Mouse (Mus musculus) intestine, embryonic 14.5 days (tissue): ENCODE data around the gene Ets1. TPM values are rescaled to one million over a fixed set of nuclear protein-coding genes. Genes with fewer than 3 reads are reported as not detected.

Experiments used
- ATAC-seq: fragments of 200-750 bp; cut with Nextera tagmentation; replicated peaks from 2 replicates; pipeline ENCODE4 v1.8.0; 2017; ENCODE audit warnings: low read depth, moderate number of reproducible peaks, moderate TSS enrichment, moderate library complexity; ENCODE audit not compliant: low FRiP score, low TSS enrichment
- DNase-seq: peaks from one replicate; pipeline ENCODE4 v3.0.0-alpha.2; 2018; ENCODE audit warnings: low spot score
- H3K27ac ChIP-seq: fragments of 300-500 bp; sonication (generic); 2 replicates; pipeline ENCODE4 v1.5.1; 2014; ENCODE audit warnings: low read depth, mild to moderate bottlenecking, control low read depth
- H3K27me3 ChIP-seq: fragments of 300-500 bp; sonication (generic); replicated peaks from 2 replicates; pipeline ENCODE4 v1.6.1; 2014; ENCODE audit warnings: low read length, control low read depth; ENCODE audit not compliant: control insufficient read depth, insufficient read depth
- H3K36me3 ChIP-seq: fragments of 300-500 bp; sonication (generic); 2 replicates; pipeline ENCODE4 v1.6.1; 2014; ENCODE audit warnings: low read length, control low read depth; ENCODE audit not compliant: control insufficient read depth, insufficient read depth
- H3K4me1 ChIP-seq: fragments of 300-500 bp; sonication (generic); replicated peaks from 2 replicates; pipeline ENCODE4 v1.6.1; 2014; ENCODE audit warnings: low read length, control low read depth, mixed read lengths; ENCODE audit not compliant: control insufficient read depth, insufficient read depth
- H3K4me2 ChIP-seq: fragments of 300-500 bp; sonication (generic); 2 replicates; pipeline ENCODE4 v1.6.1; 2014; ENCODE audit warnings: low read length
- H3K4me3 ChIP-seq: fragments of 300-500 bp; sonication (generic); 2 replicates; pipeline ENCODE4 v1.5.1; 2014; ENCODE audit warnings: low read depth, low read length, control low read depth, mixed read lengths
- H3K9ac ChIP-seq: fragments of 300-500 bp; sonication (generic); 2 replicates; pipeline ENCODE4 v1.6.1; 2014; ENCODE audit warnings: mild to moderate bottlenecking, low read length
- H3K9me3 ChIP-seq: fragments of 300-500 bp; sonication (generic); 2 replicates; pipeline ENCODE4 v1.6.1; 2016; ENCODE audit warnings: low read length, control low read depth; ENCODE audit not compliant: control insufficient read depth
- whole genome bisulfite sequencing: fragments of 180-500 bp; shearing (Covaris S2); extraction: QIAGEN DNeasy Blood & Tissue Kit; methylation state at CpG from one replicate; pipeline ENCODE4 v1.1.7; 2014; 5-methylcytosine and 5-hydroxymethylcytosine counted together
- polyA plus RNA-seq: library from polyadenylated mRNA; unstranded; fragments of >200 nt; fragmentation: Nextera tagmentation; extraction: Ambion mirVana; gene quantifications from 2 replicates; pipeline ENCODE4 v1.2.1, GENCODE M21; 2014

Gene Ets1
- polyA plus RNA-seq, 1 experiment from 2014 or later, result 46.3 TPM

DNA sequence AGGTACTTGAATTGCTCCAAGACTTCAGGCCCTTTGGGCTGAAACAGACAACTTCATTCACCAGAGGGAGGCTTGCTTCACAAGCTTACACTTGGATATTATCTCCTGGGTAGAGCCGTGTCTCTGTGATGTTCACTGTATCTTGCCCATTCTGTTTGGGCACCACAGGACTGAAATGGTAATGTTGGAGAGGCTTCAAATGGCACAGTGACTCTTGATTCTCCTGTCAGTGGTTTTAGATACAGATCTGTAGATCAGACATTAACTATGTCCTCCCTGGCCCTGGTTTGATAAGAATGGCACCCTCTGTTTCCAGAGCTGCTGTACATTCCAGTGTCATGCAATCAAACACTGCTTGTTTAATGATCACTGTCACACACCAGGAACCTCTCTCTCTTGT is 77.1 kb downstream of the Ets1 start:
- ATAC-seq (no peak), DNase-seq (no peak)
- Histone ChIP-seq H3K4me2 (no peak overlapping the region), H3K4me1 (peaks cover 82% of the 10 kb centered on the region), H3K4me3 (no peak overlapping the region), H3K9ac (no peak overlapping the region), H3K9me3 (no peaks in the 10 kb centered on the region), H3K36me3 (0 out of 2 replicates have a peak, but pooled peaks cover 5% of the 10 kb centered on the region), H3K27ac (no peak overlapping the region), H3K27me3 (no peaks in the 10 kb centered on the region)
- WGBS, result 95% methylated on average over 1 of the region's 1 CpGs

DNA sequence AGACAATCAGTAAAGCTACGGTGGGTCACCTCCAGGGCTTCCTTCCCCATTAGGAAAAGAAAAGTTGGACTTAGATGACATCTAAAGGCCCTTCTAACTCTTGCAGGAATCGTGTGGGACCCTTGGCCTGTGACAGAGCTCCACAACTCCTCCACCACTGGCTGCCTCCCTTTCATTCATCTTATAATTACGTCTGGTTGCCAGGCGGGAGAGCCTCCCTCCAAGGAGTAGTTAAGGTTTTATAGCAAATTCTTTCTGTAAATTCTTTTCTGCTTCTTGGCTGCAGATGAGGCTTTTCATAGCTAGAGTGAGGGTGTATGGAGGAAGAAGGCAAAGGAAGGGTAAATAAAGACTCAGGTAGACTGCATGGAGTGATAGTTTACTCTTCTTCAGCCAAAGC is 77.8 kb downstream of the Ets1 start:
- H3K27ac ChIP-seq, result no peak overlapping the region
- H3K4me1 ChIP-seq, result peaks cover 79% of the 10 kb centered on the region
- ATAC-seq, result no peak

DNA sequence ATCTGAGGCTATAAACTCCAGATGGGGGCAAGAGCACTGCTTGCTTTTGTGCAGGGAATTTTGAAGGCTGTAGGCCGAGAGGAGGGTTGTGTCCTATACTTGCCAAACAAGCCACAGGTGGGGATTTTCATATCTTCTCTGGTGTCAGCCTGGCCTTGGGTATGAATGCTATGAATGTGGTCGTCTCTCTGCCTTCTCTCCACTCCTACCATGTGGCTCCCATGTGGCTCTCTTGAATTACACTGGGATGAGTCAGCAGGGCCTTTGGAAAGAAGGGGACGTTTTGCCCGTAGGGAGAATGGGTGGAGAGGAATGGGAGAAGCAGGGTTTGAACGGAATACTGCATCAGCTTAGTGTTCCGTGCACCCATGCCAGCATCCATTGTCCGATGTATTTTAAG is 78.5 kb downstream of the Ets1 start:
- no peak for DNase-seq
- Histone ChIP-seq H3K9ac (no peak overlapping the region), H3K36me3 (0 out of 2 replicates have a peak, but pooled peaks cover 5% of the 10 kb centered on the region), H3K4me2 (no peak overlapping the region), H3K9me3 (no peaks in the 10 kb centered on the region), H3K4me1 (peaks cover 74% of the 10 kb centered on the region), H3K27me3 (no peaks in the 10 kb centered on the region), H3K4me3 (no peak overlapping the region), H3K27ac (no peak overlapping the region)
- no peak for ATAC-seq
- 60% methylated on average over 7 of the region's 7 CpGs for WGBS

More for the DNA sequence above, 77.8 kb downstream of the Ets1 start:
- Histone ChIP-seq H3K36me3 (0 out of 2 replicates have a peak, but pooled peaks cover 5% of the 10 kb centered on the region), H3K4me2 (no peak overlapping the region), H3K9ac (no peak overlapping the region), H3K4me3 (no peak overlapping the region), H3K9me3 (no peaks in the 10 kb centered on the region), H3K27me3 (no peaks in the 10 kb centered on the region)
- 40% methylated on average over 4 of the region's 4 CpGs for WGBS
- DNase-seq, result no peak

DNA sequence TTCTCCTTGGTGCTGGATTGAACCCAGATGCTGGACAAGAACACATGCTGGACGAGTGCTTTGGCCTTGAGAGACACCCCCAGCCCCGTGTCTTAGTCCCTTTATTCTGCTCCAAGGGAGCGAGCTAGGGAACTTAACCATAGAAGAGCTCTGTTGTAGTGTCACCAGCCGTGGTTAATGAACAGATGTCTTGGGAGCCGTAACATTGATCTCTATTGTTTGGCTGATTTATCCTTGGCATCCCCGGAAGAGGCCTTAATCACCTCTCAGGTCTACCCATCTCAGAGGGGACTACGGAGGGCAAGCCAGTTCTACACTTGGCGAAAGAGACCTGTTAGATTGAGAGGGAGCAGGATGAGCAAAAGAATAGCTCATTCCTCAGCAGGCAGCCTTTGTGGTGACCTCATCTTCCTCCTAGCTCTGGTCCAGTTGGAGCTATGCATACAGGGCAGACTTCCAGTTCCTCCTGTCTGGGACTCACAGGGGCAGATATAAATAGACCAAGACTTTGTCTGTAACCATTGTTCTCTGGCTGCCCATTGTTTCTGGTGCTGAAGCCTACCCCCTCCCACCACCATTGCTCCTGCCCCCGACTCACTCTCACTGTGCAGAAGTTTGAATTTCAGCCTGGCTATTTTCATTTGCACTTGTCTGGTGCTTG is 79.9 kb downstream of the Ets1 start:
- ATAC-seq (no peak), DNase-seq (no peak)
- Histone ChIP-seq H3K27ac (peak overlapping the region; percentile 1; the same call in 1 of the 2 replicates), H3K4me3 (no peak overlapping the region), H3K9me3 (no peaks in the 10 kb centered on the region), H3K4me1 (peaks cover 80% of the 10 kb centered on the region), H3K27me3 (no peaks in the 10 kb centered on the region), H3K36me3 (0 out of 2 replicates have a peak, but pooled peaks cover 5% of the 10 kb centered on the region), H3K9ac (no peak overlapping the region), H3K4me2 (no peak overlapping the region)
- WGBS, result 48% methylated on average over 9 of the region's 9 CpGs

DNA sequence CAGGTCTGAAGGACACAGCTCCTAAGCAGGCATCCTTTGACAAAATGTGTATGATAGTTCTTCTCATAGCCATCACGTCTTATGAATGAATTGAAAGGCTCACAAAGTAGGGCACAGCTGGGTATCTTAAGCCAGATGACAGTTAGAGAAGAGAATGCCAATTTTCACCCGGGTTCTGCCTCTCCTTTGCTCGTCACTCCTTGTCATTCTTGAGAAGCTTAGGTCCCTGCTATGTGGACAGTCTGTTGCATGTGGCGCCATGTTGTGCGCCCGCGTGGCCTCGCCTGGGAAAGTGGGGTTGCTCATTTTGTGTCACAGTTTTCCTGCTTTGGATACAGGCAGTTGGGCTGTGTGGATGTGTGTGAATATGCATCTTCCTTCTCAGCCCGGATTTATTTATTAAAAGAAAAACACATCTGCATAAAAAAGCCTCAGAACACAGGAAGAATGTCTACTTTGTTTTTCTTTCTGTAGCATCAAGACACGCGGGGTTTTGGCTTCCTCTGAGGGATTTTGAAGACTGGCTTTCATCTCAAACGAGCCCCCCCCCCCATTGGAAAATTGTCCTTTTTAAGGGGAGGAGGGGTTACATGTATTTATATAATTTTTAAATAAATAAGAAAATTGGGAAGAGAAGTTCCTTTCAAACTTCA is 81.4 kb downstream of the Ets1 start:
- Histone ChIP-seq H3K4me3 (no peak overlapping the region), H3K27me3 (no peaks in the 10 kb centered on the region), H3K27ac (0 out of 2 replicates have a peak overlapping the region, but pooled peaks have one; percentile 16), H3K9ac (no peak overlapping the region), H3K36me3 (0 out of 2 replicates have a peak, but pooled peaks cover 5% of the 10 kb centered on the region), H3K4me2 (no peak overlapping the region), H3K9me3 (no peaks in the 10 kb centered on the region), H3K4me1 (peaks cover 72% of the 10 kb centered on the region)
- ATAC-seq (no peak), DNase-seq (no peak)
- WGBS, result 67% methylated on average over 12 of the region's 12 CpGs

DNA sequence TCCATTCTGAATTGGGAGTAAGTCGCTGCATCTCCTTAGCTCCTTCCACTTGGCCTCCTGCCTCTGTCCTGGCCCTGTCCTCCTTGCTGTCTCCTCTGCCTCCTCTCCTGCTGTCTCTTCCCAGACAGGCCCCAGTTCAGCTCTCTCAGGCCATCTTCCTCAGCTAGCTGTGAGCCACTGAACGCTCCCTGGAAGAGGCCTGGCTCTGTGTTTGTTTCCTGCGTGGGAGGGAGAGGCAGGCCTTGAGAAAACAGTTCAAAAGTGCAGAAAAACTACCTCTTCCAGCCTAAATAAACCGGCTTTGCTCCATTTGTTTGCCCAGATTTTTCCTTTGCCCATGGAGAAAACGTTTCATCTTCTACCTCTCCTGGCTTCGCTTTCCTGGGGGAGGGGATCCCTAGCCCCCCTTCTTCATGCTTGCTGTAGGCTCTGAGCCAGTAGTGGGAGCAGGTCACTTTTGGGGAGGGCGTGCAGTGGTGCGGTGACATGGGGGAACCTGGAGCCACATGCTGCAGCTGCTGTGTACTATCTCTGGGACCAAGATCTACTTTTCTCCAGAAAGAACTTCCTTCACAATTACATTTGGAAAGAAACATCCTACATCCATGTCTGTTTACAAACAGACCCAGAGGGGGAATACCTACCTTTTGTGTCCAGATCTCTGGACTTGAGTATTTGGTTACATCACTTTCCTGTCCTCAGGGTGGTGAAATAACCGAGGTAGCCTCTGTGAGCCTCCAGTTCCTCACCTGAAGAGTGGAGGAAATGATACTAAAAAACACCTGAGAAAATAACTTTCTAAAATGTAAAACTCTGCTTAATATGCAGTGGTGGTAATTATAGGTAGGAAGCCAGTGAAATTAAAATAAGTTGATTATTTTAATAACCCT is 82.2 kb downstream of the Ets1 start:
- no peak overlapping the region for H3K4me3 ChIP-seq
- no peak for DNase-seq
- no peaks in the 10 kb centered on the region for H3K9me3 ChIP-seq
- WGBS, result 43% methylated on average over 9 of the region's 9 CpGs
- no peak overlapping the region; the same call in 1 of the 2 replicates for H3K27ac ChIP-seq
- H3K4me2 ChIP-seq, result no peak overlapping the region
- H3K4me1 ChIP-seq, result peaks cover 65% of the 10 kb centered on the region
- ATAC-seq, result no peak
- H3K27me3 ChIP-seq, result no peaks in the 10 kb centered on the region
- H3K36me3 ChIP-seq, result 0 out of 2 replicates have a peak, but pooled peaks cover 4% of the 10 kb centered on the region
- H3K9ac ChIP-seq, result no peak overlapping the region

DNA sequence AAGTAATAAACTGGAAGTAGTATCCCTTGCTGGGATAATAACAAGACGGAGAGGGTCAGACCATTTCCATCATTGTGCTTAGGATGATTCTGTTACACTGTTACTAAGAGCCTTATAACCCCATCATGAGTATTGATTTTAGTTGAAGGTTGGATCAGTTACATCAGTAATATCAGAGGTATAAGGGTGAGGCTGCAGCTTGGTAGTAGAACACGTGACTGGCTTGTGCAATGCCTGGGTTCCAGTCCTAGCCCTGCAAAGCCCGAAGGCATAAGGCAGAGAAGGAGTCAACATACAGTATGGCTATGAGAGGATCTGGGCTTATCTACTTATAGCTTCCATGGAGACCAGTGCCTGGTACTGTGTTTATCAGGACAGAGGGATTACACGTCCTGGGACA is 82.8 kb downstream of the Ets1 start:
- Histone ChIP-seq H3K4me1 (peaks cover 58% of the 10 kb centered on the region), H3K4me3 (no peak overlapping the region), H3K36me3 (0 out of 2 replicates have a peak, but pooled peaks cover 4% of the 10 kb centered on the region), H3K4me2 (no peak overlapping the region), H3K9ac (no peak overlapping the region), H3K27me3 (no peaks in the 10 kb centered on the region), H3K27ac (no peak overlapping the region), H3K9me3 (no peaks in the 10 kb centered on the region)
- DNase-seq (no peak), ATAC-seq (no peak)
- 77% methylated on average over 4 of the region's 4 CpGs for WGBS

DNA sequence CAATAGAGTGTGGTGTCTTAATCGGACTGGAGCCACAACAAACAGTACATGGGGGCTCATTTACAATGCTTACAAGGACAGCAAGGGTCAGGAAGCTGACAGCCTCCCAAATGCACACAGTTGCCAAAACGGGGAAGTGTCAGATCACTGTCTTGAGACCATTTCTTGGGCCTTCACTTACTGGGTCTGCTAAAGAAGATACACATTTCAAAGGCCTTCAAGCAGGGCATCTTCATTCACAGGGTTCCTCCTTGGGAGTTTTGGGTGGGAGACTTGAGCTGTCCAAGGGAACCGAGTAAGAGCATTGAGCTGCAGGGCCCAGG is 83.9 kb downstream of the Ets1 start:
- ATAC-seq (no peak), DNase-seq (no peak)
- no peaks in the 10 kb centered on the region for H3K9me3 ChIP-seq
- no peak overlapping the region for H3K4me2 ChIP-seq
- peaks cover 49% of the 10 kb centered on the region for H3K4me1 ChIP-seq
- no peak overlapping the region for H3K9ac ChIP-seq
- no peak overlapping the region for H3K27ac ChIP-seq
- 0 out of 2 replicates have a peak, but pooled peaks cover 4% of the 10 kb centered on the region for H3K36me3 ChIP-seq
- H3K4me3 ChIP-seq, result no peak overlapping the region
- WGBS, result 36% methylated on average over 3 of the region's 3 CpGs
- no peaks in the 10 kb centered on the region for H3K27me3 ChIP-seq
